Mouse (Mus musculus) olfactory bulb, adult 2 months (tissue): ENCODE data around the gene Defb23. TPM values are rescaled to one million over a fixed set of nuclear protein-coding genes. Genes with fewer than 3 reads are reported as not detected.

Experiments used
- H3K27ac ChIP-seq: fragments of 200-500 bp; 2 replicates; pipeline ENCODE4 v1.5.1; 2012; ENCODE audit warnings: low read depth, low read length; ENCODE audit not compliant: insufficient read depth
- H3K4me1 ChIP-seq: fragments of 200-500 bp; 2 replicates; pipeline ENCODE4 v1.6.1; 2012; ENCODE audit warnings: low read length; ENCODE audit not compliant: control insufficient read depth, insufficient read depth
- H3K4me3 ChIP-seq: fragments of 200-500 bp; 2 replicates; pipeline ENCODE4 v1.5.1; 2012; ENCODE audit warnings: mild to moderate bottlenecking, low read depth, low read length, moderate library complexity; ENCODE audit not compliant: insufficient read depth
- CTCF ChIP-seq: fragments of 200-500 bp; IDR thresholded peaks from 2 replicates; pipeline ENCODE4 v1.5.1; 2012; ENCODE audit warnings: low read depth, mild to moderate bottlenecking, low read length, moderate library complexity; ENCODE audit not compliant: insufficient read depth
- POLR2A ChIP-seq: fragments of 200-500 bp; IDR thresholded peaks from 2 replicates; pipeline ENCODE4 v1.6.1; 2012; ENCODE audit warnings: mild to moderate bottlenecking, low read depth, low read length, moderate library complexity; ENCODE audit not compliant: insufficient read depth
- WGBS: fragments of 180-500 bp; shearing (Covaris S2); methylation state at CpG from one replicate; pipeline ENCODE4 v1.1.7; 2018; 5-methylcytosine and 5-hydroxymethylcytosine counted together
- polyA plus RNA-seq: library from polyadenylated mRNA; stranded (reverse); fragments of >200 nt; gene quantifications from 2 replicates; pipeline ENCODE4 v1.2.4, GENCODE M21; 2012; ENCODE audit warnings: low replicate concordance; ENCODE audit not compliant: missing spikeins, insufficient read depth, insufficient read length

Defb23 gene
- polyA plus RNA-seq: not detected in 2 replicates

DNA sequence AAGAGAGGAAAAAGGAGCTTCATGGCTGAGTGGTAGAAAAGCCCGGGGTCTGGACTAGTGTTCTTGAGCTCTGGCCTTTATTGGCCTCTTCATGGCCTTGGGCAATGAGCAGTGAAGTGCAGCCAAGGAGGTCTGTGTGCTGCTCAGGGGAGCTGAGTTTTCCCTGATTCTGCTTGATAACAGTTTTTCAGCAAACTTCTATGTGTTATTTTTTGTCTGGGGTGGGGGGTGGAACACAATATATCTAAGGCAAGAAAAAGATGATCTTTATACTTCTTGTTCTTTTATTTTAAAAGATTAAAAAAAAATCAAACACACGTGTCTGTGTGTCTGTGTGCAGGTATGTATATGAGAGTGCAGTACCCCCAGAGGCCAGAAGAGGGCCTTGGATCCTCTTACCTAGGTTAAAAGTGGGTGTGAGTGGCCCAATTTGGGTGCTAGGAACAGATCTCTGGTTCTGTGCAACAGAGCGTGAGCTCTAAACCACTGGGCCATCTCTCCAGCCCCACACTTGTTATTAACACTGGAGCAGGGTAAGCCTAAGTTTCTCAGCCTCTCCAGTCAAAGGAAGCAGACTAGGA lies at the start of gene Defb23:
Gene Defb23, minus strand, starts transcription at position 51 of the 581 bp plus-strand sequence.
- no peaks in the 10 kb centered on the region for H3K4me1 ChIP-seq
- TF ChIP-seq CTCF: no peak
- 95% methylated on average over 3 of the region's 3 CpGs for WGBS
- H3K27ac ChIP-seq: no peak within 1 kb of the TSS
- no peak within 1 kb of the TSS for H3K4me3 ChIP-seq

DNA sequence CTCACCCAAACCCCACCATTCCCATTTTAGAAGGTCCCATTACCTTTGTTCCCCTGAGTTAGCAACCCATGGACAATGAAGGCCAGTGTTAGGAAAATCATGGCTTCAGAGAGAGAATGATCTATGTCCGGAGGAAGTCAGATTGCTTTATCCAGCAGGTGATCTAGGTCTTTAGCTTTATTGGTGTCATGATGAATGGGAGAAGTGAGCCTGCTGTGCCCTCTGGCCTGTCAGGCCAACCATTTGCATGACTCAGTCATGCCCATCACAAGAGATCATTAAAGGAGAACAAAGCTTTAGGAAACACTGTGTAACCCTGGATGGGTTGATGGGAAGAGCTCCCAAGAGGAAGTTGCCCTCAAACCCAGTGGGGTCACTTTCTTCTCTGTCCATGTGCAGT lies 47.2 kb upstream of the Defb23 start, which contains the start of gene Defb26:
Gene Defb26, minus strand, starts transcription at position 101 of the 400 bp plus-strand sequence.
- Histone ChIP-seq H3K4me3 (no peak within 1 kb of the TSS), H3K4me1 (no peaks in the 10 kb centered on the region), H3K27ac (no peak within 1 kb of the TSS)
- no peak for TF ChIP-seq POLR2A
- TF ChIP-seq CTCF: no peak
- 81% methylated on average over 1 of the region's 1 CpGs for WGBS

DNA sequence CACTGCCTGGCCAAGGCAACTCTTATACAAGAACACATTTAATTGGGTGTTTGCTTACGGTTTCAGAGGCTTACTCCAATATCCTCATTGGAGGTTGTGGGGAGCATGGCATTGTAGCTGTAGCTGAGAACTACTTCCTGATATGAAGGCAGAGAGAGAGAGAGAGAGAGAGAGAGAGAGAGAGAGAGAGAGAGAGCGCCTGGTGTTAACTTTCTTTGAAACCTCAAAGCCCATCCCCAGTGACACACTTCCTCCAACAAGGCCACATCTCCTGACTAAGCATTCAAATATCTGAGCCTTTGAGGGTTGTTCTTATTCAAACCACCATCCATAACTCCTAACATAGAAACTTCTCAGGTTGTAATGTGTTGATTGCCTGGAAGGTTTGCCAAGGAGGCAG lies 39.5 kb upstream of the Defb23 start:
- no peaks in the 10 kb centered on the region for H3K4me1 ChIP-seq
- H3K27ac ChIP-seq: no peak overlapping the region
- no peak overlapping the region for H3K4me3 ChIP-seq
- TF ChIP-seq CTCF (no peak), POLR2A (no peak)
- 95% methylated on average over 2 of the region's 2 CpGs for WGBS

DNA sequence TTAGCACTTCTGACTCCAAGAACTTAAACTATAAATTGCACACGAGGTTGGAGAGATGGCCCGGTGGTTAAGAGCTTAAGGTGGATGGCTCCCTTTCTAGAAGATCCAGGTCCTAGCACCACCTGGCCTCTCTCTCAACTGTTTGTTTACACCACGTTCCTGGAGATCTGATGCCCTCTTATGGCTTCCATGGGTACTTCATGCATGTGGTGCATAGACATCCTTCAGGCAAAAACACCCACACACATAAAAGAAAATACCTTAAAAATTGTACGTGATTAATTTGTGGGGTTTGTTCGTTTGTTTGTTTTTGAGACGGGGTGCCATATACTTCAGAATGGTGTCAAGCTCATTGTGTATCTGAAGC lies 36.4 kb upstream of the Defb23 start:
- Histone ChIP-seq H3K4me1 (no peaks in the 10 kb centered on the region), H3K27ac (no peak overlapping the region), H3K4me3 (no peak overlapping the region)
- TF ChIP-seq CTCF (no peak), POLR2A (no peak)
- WGBS: 79% methylated on average over 6 of the region's 6 CpGs

DNA sequence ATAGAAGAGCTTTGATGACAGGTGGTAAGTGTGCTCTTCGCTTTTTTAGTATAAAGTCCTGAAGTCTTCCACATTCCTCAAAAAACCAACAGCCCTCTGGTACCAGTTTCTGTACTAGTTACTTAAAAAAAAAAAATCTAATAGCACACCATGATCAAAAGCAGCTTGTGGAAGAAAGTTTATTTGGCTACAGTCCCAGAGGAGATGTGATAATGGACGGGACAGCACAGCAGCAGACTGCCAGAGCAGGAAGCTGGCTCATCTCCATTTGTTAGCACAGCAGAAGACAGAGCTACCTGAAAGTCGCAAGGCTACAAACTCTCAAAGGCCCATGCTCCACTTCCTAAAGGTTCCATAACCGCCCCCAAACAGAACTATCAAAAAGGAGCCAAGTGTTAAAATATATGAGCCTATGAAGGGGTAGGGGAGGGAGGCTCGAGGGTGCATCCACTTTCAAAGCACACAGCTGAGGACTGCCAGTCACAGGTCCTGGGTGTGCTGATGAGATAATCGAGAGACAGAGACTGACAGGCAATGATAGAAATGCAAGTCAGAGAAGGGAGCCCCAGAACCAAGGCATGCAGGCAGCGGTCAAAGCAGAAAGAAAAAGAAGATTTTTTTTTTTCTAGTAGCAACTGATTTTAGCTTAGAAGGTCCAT lies 35.9 kb upstream of the Defb23 start:
- WGBS: 69% methylated on average over 7 of the region's 7 CpGs
- Histone ChIP-seq H3K4me3 (no peak overlapping the region), H3K27ac (no peak overlapping the region), H3K4me1 (no peaks in the 10 kb centered on the region)
- no peak for TF ChIP-seq POLR2A

DNA sequence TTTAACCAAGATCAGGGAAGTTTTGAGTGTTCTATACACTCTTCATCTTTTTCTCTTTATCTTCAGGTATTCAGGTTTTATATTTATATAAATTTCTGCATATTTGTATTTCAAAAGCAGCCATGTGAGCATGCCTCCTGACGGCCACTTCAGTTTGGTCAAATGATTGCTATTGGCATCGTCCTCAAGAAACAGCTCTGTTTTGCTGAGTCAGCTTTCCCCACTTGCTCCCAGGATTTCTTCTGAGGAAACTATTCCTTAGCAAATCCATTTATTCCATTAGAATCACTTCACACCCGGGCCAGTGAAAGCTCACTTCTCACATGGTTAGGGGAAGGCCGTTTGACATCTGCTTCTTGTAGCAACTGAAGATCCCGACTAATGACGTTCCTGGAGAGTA lies 33.6 kb upstream of the Defb23 start:
- TF ChIP-seq POLR2A (no peak), CTCF (no peak)
- H3K4me3 ChIP-seq: no peak overlapping the region
- WGBS: 75% methylated on average over 6 of the region's 6 CpGs
- no peak overlapping the region for H3K27ac ChIP-seq
- no peaks in the 10 kb centered on the region for H3K4me1 ChIP-seq

DNA sequence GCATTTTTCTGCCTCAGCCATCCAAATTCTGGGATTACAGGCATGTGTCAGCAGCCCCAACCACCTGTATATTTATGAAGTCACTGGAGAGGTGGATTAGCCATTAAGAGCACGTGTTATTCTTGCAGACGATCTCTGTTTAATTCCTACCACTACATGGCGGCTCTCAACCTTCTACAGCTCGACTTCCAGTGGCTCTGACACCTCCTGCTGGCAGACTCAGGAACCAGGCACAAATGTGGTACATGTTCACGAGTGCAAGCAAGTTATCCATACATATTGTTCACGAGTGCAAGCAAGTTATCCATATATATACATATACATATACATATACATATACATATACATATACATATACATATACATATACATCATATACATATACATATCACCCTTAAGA lies 28.7 kb upstream of the Defb23 start:
- Histone ChIP-seq H3K4me1 (no peaks in the 10 kb centered on the region), H3K4me3 (no peak overlapping the region), H3K27ac (no peak overlapping the region)
- WGBS: 82% methylated on average over 6 of the region's 6 CpGs
- no peak for TF ChIP-seq POLR2A
- no peak for TF ChIP-seq CTCF

DNA sequence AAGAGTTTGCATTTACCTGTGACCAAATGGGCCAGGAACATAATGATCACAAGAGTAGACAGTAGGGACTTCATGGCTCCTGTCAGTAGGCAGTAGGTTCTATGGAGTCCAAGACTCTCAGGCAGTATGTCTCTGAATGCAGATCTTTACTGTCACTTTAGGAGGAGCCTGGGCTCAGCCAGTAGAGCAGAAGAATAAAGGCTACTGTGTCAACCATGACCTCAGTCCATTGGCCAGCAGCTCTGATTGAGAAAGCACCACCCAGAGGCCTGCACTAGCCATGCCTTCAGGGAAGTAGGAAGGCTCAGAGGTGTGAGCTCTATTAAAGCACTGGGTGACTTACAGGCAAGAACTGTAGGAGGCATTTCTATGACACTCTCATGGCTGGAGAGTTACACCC lies 25.6 kb upstream of the Defb23 start, which contains the start of gene Defb22:
Gene Defb22, minus strand, starts transcription at position 101 of the 400 bp plus-strand sequence.
- no peaks in the 10 kb centered on the region for H3K4me1 ChIP-seq
- TF ChIP-seq CTCF: no peak
- TF ChIP-seq POLR2A: no peak
- no peak within 1 kb of the TSS for H3K27ac ChIP-seq
- no peak within 1 kb of the TSS for H3K4me3 ChIP-seq

DNA sequence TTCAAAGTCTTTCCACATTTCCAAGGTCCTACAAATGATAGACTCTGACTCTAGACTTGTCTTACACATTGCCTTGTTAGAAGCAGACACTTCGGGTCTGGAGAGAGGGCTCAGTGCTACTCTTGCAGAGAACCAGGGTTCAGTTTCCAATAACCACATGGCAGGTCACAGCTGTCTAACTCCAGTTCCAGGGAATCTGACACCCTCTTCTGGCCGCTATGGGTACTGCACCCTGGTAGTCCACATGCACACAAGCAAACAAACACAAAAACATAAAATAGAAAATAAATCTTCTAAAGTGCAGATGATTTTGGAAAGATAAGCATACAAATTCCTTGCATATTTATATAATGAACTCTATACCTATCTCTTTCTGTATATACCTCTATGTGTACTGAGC lies 22.6 kb upstream of the Defb23 start:
- H3K4me3 ChIP-seq: no peak overlapping the region
- H3K4me1 ChIP-seq: no peaks in the 10 kb centered on the region
- no peak for TF ChIP-seq POLR2A
- TF ChIP-seq CTCF: no peak
- WGBS: 73% methylated on average over 2 of the region's 2 CpGs
- H3K27ac ChIP-seq: no peak overlapping the region
